In genomic region chr1:133039505-133039949, GRCm38 (mm10) we compare ENCODE assay signal across 9 mouse cellular contexts. TPM values are rescaled to one million over a fixed set of nuclear protein-coding genes. Genes with fewer than 3 reads are reported as not detected.
DNase-seq lines count a peak whose midpoint lies in the region; ATAC-seq and TF ChIP-seq lines count a peak whose summit lies in the region.
"Had no signal": no experiment of that assay in that cellular context is flagged by ENCODE, and none has a peak within 500 bp of the region (broad histone marks: within the 10 kb centered on the region; RNA-seq: fewer than 3 reads in every experiment).

No protein-coding gene starts in this region.

- WGBS in heart, postnatal 0 days: 22% methylated on average over 4 of the region's 4 CpGs

- H3K4me1 ChIP-seq in heart, postnatal 0 days (ENCODE audit: control insufficient read depth, insufficient read depth): no peaks in the 10 kb centered on the region

- no peak overlapping the region for H3K9ac ChIP-seq in heart, postnatal 0 days (replicated peaks; ENCODE audit: low read depth, low read length)

- TF ChIP-seq EP300 in heart, postnatal 0 days (IDR thresholded peaks at IDR 0.05; ENCODE audit: low read depth): no peak

- H3K4me3 ChIP-seq in heart, postnatal 0 days (ENCODE audit: low read depth, low read length): no peak overlapping the region

- H3K9me3 ChIP-seq in heart, postnatal 0 days (replicated peaks; ENCODE audit: control insufficient read depth, low read length): no peaks in the 10 kb centered on the region

- peak; percentile 88 for ATAC-seq in heart, postnatal 0 days (ENCODE audit: insufficient read depth, low read depth)
- peak; percentile 88 for ATAC-seq in megakaryocyte, adult 5-6 weeks (ENCODE audit: poor library complexity, severe bottlenecking)
- ATAC-seq: Patski had no signal

- peak; percentile 55 for DNase-seq in adrenal gland, postnatal 14 days
- DNase-seq in adrenal gland, adult 2 months: no peak
- peak; percentile 56 for DNase-seq in MEL-GATA-1-ER (ENCODE audit: extremely low read depth, low read depth)
- peak; percentile 89 for DNase-seq in embryo, embryonic 10 days (ENCODE audit: low spot score)
- peak; percentile 86 for DNase-seq in heart, postnatal 0 days (ENCODE audit: low spot score)
- DNase-seq in kidney, postnatal 36 days: peak; percentile 41 to 69
- peak; percentile 56 to 67 for DNase-seq in right cerebral cortex, postnatal 10 days (ENCODE audit: low spot score in 2 of 2)

- no peaks in the 10 kb centered on the region for H3K36me3 ChIP-seq in heart, postnatal 0 days (replicated peaks; ENCODE audit: control insufficient read depth, insufficient read depth, low read length)

- no peak overlapping the region for H3K27ac ChIP-seq in heart, postnatal 0 days (ENCODE audit: low read depth)

- TF ChIP-seq CTCF in heart, postnatal 0 days (IDR thresholded peaks at IDR 0.05; ENCODE audit: low read depth): peak; percentile 94

- no peak overlapping the region for H3K4me2 ChIP-seq in heart, postnatal 0 days (ENCODE audit: low read depth, low read length)

- H3K27me3 ChIP-seq in heart, postnatal 0 days (ENCODE audit: control insufficient read depth, insufficient read depth, low read length): no peaks in the 10 kb centered on the region
- H3K27me3 ChIP-seq: Patski had no signal

RNA-seq across cellular contexts. Expression of gene Pik3c2b, which starts 5.9 kb away (rescaled TPM):
- 8.4 and 11.3 TPM in 2 replicates for total RNA-seq in adrenal gland, postnatal 14 days (2021)
- total RNA-seq in adrenal gland, adult 2 months (2021): 1 to 10 TPM; 4.6 to 6.5 TPM
- polyA plus RNA-seq in adrenal gland, adult 2 months (2012; rRNA removed): 6.5 and 7.2 TPM in 2 replicates
- 16.3 and 17.4 TPM in 2 replicates for total RNA-seq in heart, postnatal 0 days (2014; rRNA removed; ENCODE audit: low replicate concordance)
- 7.6 and 7.8 TPM in 2 replicates for polyA plus RNA-seq in heart, postnatal 0 days (2015; fragmentation: Nextera tagmentation; extraction: Ambion mirVana)
- total RNA-seq in megakaryocyte, adult 5-6 weeks (2015): 0.67 and 1.1 TPM in 2 replicates
- 0.48 and 0.98 TPM in 2 replicates for total RNA-seq in megakaryocyte, adult 5-6 weeks (2017)

RNA-seq across cellular contexts. Expression of gene Mdm4, which starts 9.2 kb away (rescaled TPM):
- total RNA-seq in adrenal gland, postnatal 14 days (2021): 73.7 and 95.4 TPM in 2 replicates
- 10 to 100 TPM; 44.1 to 70.4 TPM for total RNA-seq in adrenal gland, adult 2 months (2021)
- polyA plus RNA-seq in adrenal gland, adult 2 months (2012; rRNA removed): 15.0 and 15.3 TPM in 2 replicates
- total RNA-seq in heart, postnatal 0 days (2014; rRNA removed; ENCODE audit: low replicate concordance): 29.5 and 42.2 TPM in 2 replicates
- polyA plus RNA-seq in heart, postnatal 0 days (2015; fragmentation: Nextera tagmentation; extraction: Ambion mirVana): 11.9 and 13.4 TPM in 2 replicates
- total RNA-seq in megakaryocyte, adult 5-6 weeks (2015): 66.6 and 69.0 TPM in 2 replicates
- 88.5 and 97.9 TPM in 2 replicates for total RNA-seq in megakaryocyte, adult 5-6 weeks (2017)
